Mouse (Mus musculus): ENCODE data around the gene Tmem217. TPM values are rescaled to one million over a fixed set of nuclear protein-coding genes. Genes with fewer than 3 reads are reported as not detected.

Tmem217 gene
- polyA plus RNA-seq, 1 experiment from 2014 or later = 0.42 TPM

GRCm38 (mm10) chr17:29482632-29483031 is 69.6 kb downstream of the Tmem217 start:
- Histone ChIP-seq H3K27me3 (ENCODE audit: control insufficient read depth, insufficient read depth, low read length) (no peaks in the 10 kb centered on the region), H3K4me1 (ENCODE audit: control insufficient read depth, insufficient read depth, low read length) (no peaks in the 10 kb centered on the region), H3K4me3 (ENCODE audit: low read length) (no peak overlapping the region), H3K9me3 (ENCODE audit: control insufficient read depth, low read length) (peaks cover 6% of the 10 kb centered on the region; the same call in 1 of the 2 replicates), H3K27ac (ENCODE audit: low read depth, low read length) (no peak overlapping the region), H3K9ac (ENCODE audit: low read depth, low read length) (no peak overlapping the region), H3K4me2 (replicated peaks; ENCODE audit: low read depth, low read length) (no peak overlapping the region), H3K36me3 (ENCODE audit: control insufficient read depth, insufficient read depth, low read length) (no peaks in the 10 kb centered on the region)
- ATAC-seq (ENCODE audit: low FRiP score, low TSS enrichment) = no peak
- WGBS = 93% methylated on average over 7 of the region's 7 CpGs

GRCm38 (mm10) chr17:29480256-29480655 is 71.9 kb downstream of the Tmem217 start:
- Histone ChIP-seq H3K4me1 (ENCODE audit: control insufficient read depth, insufficient read depth, low read length) (no peaks in the 10 kb centered on the region), H3K9me3 (ENCODE audit: control insufficient read depth, low read length) (peaks cover 6% of the 10 kb centered on the region; the same call in 1 of the 2 replicates), H3K4me3 (ENCODE audit: low read length) (no peak overlapping the region), H3K36me3 (ENCODE audit: control insufficient read depth, insufficient read depth, low read length) (no peaks in the 10 kb centered on the region), H3K27me3 (ENCODE audit: control insufficient read depth, insufficient read depth, low read length) (no peaks in the 10 kb centered on the region), H3K27ac (ENCODE audit: low read depth, low read length) (no peak overlapping the region), H3K4me2 (replicated peaks; ENCODE audit: low read depth, low read length) (no peak overlapping the region), H3K9ac (ENCODE audit: low read depth, low read length) (no peak overlapping the region)
- ATAC-seq (ENCODE audit: low FRiP score, low TSS enrichment) = no peak
- 94% methylated on average over 2 of the region's 2 CpGs for WGBS

GRCm38 (mm10) chr17:29478271-29478670 is 73.9 kb downstream of the Tmem217 start:
- 88% methylated on average over 4 of the region's 4 CpGs for WGBS
- ATAC-seq (ENCODE audit: low FRiP score, low TSS enrichment) = no peak
- H3K4me3 ChIP-seq (ENCODE audit: low read length) = no peak overlapping the region
- H3K4me2 ChIP-seq (replicated peaks; ENCODE audit: low read depth, low read length) = no peak overlapping the region
- H3K4me1 ChIP-seq (ENCODE audit: control insufficient read depth, insufficient read depth, low read length) = no peaks in the 10 kb centered on the region
- no peaks in the 10 kb centered on the region for H3K27me3 ChIP-seq (ENCODE audit: control insufficient read depth, insufficient read depth, low read length)
- H3K9ac ChIP-seq (ENCODE audit: low read depth, low read length) = no peak overlapping the region
- H3K27ac ChIP-seq (ENCODE audit: low read depth, low read length) = no peak overlapping the region
- H3K36me3 ChIP-seq (ENCODE audit: control insufficient read depth, insufficient read depth, low read length) = no peaks in the 10 kb centered on the region
- H3K9me3 ChIP-seq (ENCODE audit: control insufficient read depth, low read length) = peaks cover 6% of the 10 kb centered on the region; the same call in 1 of the 2 replicates

GRCm38 (mm10) chr17:29477357-29477756 is 74.8 kb downstream of the Tmem217 start:
- Histone ChIP-seq H3K9ac (ENCODE audit: low read depth, low read length) (no peak overlapping the region), H3K4me1 (ENCODE audit: control insufficient read depth, insufficient read depth, low read length) (no peaks in the 10 kb centered on the region), H3K27me3 (ENCODE audit: control insufficient read depth, insufficient read depth, low read length) (no peaks in the 10 kb centered on the region), H3K27ac (ENCODE audit: low read depth, low read length) (no peak overlapping the region), H3K9me3 (ENCODE audit: control insufficient read depth, low read length) (peaks cover 1% of the 10 kb centered on the region; the same call in 1 of the 2 replicates), H3K4me2 (replicated peaks; ENCODE audit: low read depth, low read length) (no peak overlapping the region), H3K36me3 (ENCODE audit: control insufficient read depth, insufficient read depth, low read length) (no peaks in the 10 kb centered on the region), H3K4me3 (ENCODE audit: low read length) (no peak overlapping the region)
- WGBS = 92% methylated on average over 10 of the region's 10 CpGs
- no peak for ATAC-seq (ENCODE audit: low FRiP score, low TSS enrichment)

- H3K36me3 ChIP-seq (ENCODE audit: control insufficient read depth, insufficient read depth, low read length) = no peaks in the 10 kb centered on the region
- no peak for ATAC-seq (ENCODE audit: low FRiP score, low TSS enrichment)
- no peaks in the 10 kb centered on the region for H3K4me1 ChIP-seq (ENCODE audit: control insufficient read depth, insufficient read depth, low read length)
- H3K4me2 ChIP-seq (replicated peaks; ENCODE audit: low read depth, low read length) = no peak overlapping the region
- no peaks in the 10 kb centered on the region for H3K27me3 ChIP-seq (ENCODE audit: control insufficient read depth, insufficient read depth, low read length)
- no peak overlapping the region for H3K27ac ChIP-seq (ENCODE audit: low read depth, low read length)
- no peak overlapping the region for H3K4me3 ChIP-seq (ENCODE audit: low read length)
- no peak overlapping the region for H3K9ac ChIP-seq (ENCODE audit: low read depth, low read length)
- H3K9me3 ChIP-seq (ENCODE audit: control insufficient read depth, low read length) = no peaks in the 10 kb centered on the region
- WGBS = 76% methylated on average over 4 of the region's 4 CpGs
Measured at GRCm38 (mm10) chr17:29476461-29476860, 75.7 kb downstream of the Tmem217 start.

Small RNA genes lying within 50 kb of the gene (microRNA-seq; reads per million reads assigned to microRNA genes)
- gene Mir7667 = not detected

Other genes with a start within 250 kb of the Tmem217 start
- gene Pi16, start 234.7 kb downstream of the Tmem217 start, polyA plus RNA-seq (2014; fragmentation: Nextera tagmentation; extraction: Ambion mirVana) = 0.32 and 0.90 TPM in 2 replicates
- gene Mtch1, start 204.5 kb downstream of the Tmem217 start, polyA plus RNA-seq (2014; fragmentation: Nextera tagmentation; extraction: Ambion mirVana) = 297 and 364 TPM in 2 replicates
- gene Fgd2, start 191.5 kb downstream of the Tmem217 start, polyA plus RNA-seq (2014; fragmentation: Nextera tagmentation; extraction: Ambion mirVana) = 9.5 and 9.6 TPM in 2 replicates
- gene Pim1, start 61.6 kb downstream of the Tmem217 start, polyA plus RNA-seq (2014; fragmentation: Nextera tagmentation; extraction: Ambion mirVana) = 12.6 and 15.6 TPM in 2 replicates
- not detected in 2 replicates for gene Gm17657, start 2.7 kb downstream of the Tmem217 start, polyA plus RNA-seq (2014; fragmentation: Nextera tagmentation; extraction: Ambion mirVana)
- 11.5 and 18.5 TPM in 2 replicates for gene Tbc1d22b, start 2.6 kb downstream of the Tmem217 start, polyA plus RNA-seq (2014; fragmentation: Nextera tagmentation; extraction: Ambion mirVana)
- 74.6 and 87.2 TPM in 2 replicates for gene Rnf8, start 62.4 kb upstream of the Tmem217 start, polyA plus RNA-seq (2014; fragmentation: Nextera tagmentation; extraction: Ambion mirVana)
- 2.2 and 2.3 TPM in 2 replicates for gene Gm28043, start 62.5 kb upstream of the Tmem217 start, polyA plus RNA-seq (2014; fragmentation: Nextera tagmentation; extraction: Ambion mirVana)
- gene Cmtr1, start 108.2 kb upstream of the Tmem217 start, polyA plus RNA-seq (2014; fragmentation: Nextera tagmentation; extraction: Ambion mirVana) = 102 and 111 TPM in 2 replicates
- gene Ccdc167, start 164.7 kb upstream of the Tmem217 start, polyA plus RNA-seq (2014; fragmentation: Nextera tagmentation; extraction: Ambion mirVana) = 14.8 and 17.5 TPM in 2 replicates